Mouse (Mus musculus): Measurements from ENCODE around the gene Adamts8. TPM values are rescaled to one million over a fixed set of nuclear protein-coding genes. Genes with fewer than 3 reads are reported as not detected.

Gene Adamts8
- total RNA-seq (2014; rRNA removed) (2.5 and 3.3 TPM in 2 replicates), polyA plus RNA-seq (2015; fragmentation: Nextera tagmentation; extraction: Ambion mirVana) (1.7 and 1.8 TPM in 2 replicates)

DNA sequence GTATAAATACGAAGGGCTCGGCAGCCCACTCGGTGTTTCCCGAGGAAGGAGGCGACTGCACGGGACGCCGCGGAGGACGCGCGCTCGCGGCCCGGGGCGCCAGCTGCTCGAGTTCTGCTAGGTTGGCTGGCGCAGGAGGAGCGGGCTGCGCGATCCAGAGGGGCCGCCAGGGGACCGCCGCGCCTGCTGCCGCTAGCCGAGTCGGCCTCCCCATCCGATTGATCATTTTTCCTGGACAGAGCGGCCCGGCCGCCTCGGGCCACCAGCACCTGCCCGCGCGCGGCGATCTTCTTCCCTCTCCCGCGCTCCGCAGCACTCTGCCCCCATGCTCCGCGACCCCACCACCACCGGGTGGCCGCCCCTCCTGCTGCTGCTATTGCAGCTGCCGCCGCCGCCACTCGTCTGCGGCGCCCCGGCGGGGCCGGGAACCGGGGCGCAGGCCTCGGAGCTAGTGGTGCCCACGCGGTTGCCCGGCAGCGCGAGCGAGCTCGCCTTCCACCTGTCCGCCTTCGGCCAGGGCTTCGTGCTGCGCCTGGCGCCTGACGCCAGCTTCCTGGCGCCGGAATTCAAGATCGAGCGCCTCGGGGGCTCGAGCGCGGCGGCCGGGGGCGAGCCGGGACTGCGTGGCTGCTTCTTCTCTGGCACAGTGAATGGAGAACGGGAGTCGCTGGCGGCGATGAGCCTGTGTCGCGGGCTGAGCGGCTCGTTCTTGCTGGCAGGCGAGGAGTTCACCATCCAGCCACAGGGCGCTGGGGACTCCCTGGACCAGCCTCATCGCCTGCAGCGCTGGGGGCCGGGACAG, at the start of gene Adamts8:
Gene Adamts8, plus strand, starts transcription at position 51 of the 802 bp plus-strand sequence.
- ATAC-seq: peak; percentile 73
- Histone ChIP-seq H3K4me3 (ENCODE audit: low read length) (peak within 1 kb of the TSS; percentile 59), H3K27ac (no peak within 1 kb of the TSS), H3K9ac (replicated peaks; ENCODE audit: low read length) (peak within 1 kb of the TSS; percentile 65), H3K9me3 (ENCODE audit: low read length) (no peaks in the 10 kb centered on the region), H3K36me3 (ENCODE audit: insufficient read depth, low read length) (no peaks in the 10 kb centered on the region), H3K4me2 (ENCODE audit: low read depth, low read length) (peak within 1 kb of the TSS; percentile 90), H3K4me1 (ENCODE audit: insufficient read depth, low read length) (peaks cover 4% of the 10 kb centered on the region; the same call in 1 of the 2 replicates), H3K27me3 (ENCODE audit: insufficient read depth, low read length) (no peaks in the 10 kb centered on the region; the same call in none of the 2 replicates)
- under 1% methylated on average over 92 of the region's 96 CpGs for WGBS
- DNase-seq (ENCODE audit: low spot score): peak; percentile 70
- TF ChIP-seq CTCF (IDR thresholded peaks at IDR 0.05; ENCODE audit: low read depth): peak; percentile 43

DNA sequence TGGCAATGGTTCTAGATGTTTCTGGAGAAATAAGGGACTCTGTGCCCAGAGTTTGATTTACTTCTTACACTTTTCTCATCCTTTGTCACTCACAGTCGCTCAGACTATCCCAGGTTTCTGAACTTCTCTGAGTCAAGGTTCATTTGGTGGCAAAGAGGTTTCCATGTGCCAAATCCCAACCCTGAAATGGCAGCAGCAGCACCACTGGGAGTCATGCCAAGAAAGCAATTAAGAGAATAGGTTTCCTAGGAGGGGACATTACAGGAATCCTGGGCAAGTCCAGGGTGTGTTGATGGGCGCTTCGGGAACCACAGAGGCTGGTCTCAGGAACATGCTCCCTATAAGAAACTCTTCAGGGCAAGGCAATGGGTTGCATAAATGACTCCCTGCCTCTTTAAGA, 46.7 kb upstream of the Adamts8 start:
- Histone ChIP-seq H3K9me3 (ENCODE audit: low read length) (no peaks in the 10 kb centered on the region), H3K27ac (no peak overlapping the region), H3K36me3 (ENCODE audit: insufficient read depth, low read length) (no peaks in the 10 kb centered on the region), H3K4me1 (ENCODE audit: insufficient read depth, low read length) (peaks cover 3% of the 10 kb centered on the region; the same call in 1 of the 2 replicates), H3K4me3 (ENCODE audit: low read length) (no peak overlapping the region), H3K9ac (replicated peaks; ENCODE audit: low read length) (no peak overlapping the region), H3K4me2 (ENCODE audit: low read depth, low read length) (no peak overlapping the region), H3K27me3 (ENCODE audit: insufficient read depth, low read length) (no peaks in the 10 kb centered on the region)
- DNase-seq (ENCODE audit: low spot score): peak; percentile 47
- ATAC-seq: no peak
- TF ChIP-seq CTCF (IDR thresholded peaks at IDR 0.05; ENCODE audit: low read depth): no peak
- 39% methylated on average over 3 of the region's 3 CpGs for WGBS

DNA sequence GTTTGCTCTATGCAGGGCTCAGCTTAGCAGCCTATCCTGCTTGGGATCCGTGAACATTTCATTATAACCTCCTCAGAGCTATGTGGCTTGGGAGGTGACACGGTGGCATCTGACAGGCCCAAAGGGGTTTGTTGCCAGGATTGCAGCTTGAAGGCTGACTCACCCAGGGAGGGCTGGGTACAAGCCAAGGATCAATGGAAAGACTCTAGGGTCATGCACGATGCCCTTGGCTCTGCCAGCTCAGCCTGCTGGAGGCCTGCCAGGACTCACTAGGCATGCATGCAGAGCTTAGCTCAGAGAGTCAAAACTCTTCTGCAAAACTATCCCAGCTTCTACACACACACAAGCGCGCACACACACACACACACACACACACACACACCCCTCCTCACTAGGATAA, 45.6 kb upstream of the Adamts8 start:
- Histone ChIP-seq H3K27ac (no peak overlapping the region), H3K27me3 (ENCODE audit: insufficient read depth, low read length) (no peaks in the 10 kb centered on the region), H3K4me2 (ENCODE audit: low read depth, low read length) (no peak overlapping the region), H3K4me3 (ENCODE audit: low read length) (no peak overlapping the region), H3K4me1 (ENCODE audit: insufficient read depth, low read length) (peaks cover 3% of the 10 kb centered on the region; the same call in 1 of the 2 replicates), H3K9ac (replicated peaks; ENCODE audit: low read length) (no peak overlapping the region), H3K9me3 (ENCODE audit: low read length) (no peaks in the 10 kb centered on the region), H3K36me3 (ENCODE audit: insufficient read depth, low read length) (peaks cover 8% of the 10 kb centered on the region; the same call in 1 of the 2 replicates)
- peak; percentile 79 for DNase-seq (ENCODE audit: low spot score)
- WGBS: 31% methylated on average over 5 of the region's 5 CpGs
- no peak for TF ChIP-seq CTCF (IDR thresholded peaks at IDR 0.05; ENCODE audit: low read depth)
- ATAC-seq: peak; percentile 51; the same call in 1 of the 2 replicates

DNA sequence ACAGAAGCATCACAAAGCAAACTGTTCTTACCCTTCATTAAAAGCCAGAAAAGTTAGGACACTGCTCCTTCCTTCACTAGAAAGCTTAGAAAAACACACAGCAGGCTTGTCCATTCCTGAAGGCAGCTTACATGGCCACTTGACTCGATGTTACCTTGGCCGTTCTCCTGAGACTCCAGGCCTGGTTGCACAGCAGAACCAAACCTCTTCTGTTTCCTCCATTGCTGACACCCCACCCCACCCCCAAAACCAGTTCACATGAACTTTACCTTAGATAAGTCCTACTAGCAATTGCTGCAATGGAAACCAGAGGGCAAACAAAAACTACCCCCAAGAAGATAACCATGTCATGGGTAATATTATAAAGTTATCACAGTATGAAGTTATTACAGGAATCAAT, 45.2 kb upstream of the Adamts8 start:
- H3K4me1 ChIP-seq (ENCODE audit: insufficient read depth, low read length): peaks cover 3% of the 10 kb centered on the region; the same call in 1 of the 2 replicates
- 48% methylated on average over 2 of the region's 2 CpGs for WGBS
- no peaks in the 10 kb centered on the region for H3K27me3 ChIP-seq (ENCODE audit: insufficient read depth, low read length)
- no peak overlapping the region for H3K4me2 ChIP-seq (ENCODE audit: low read depth, low read length)
- DNase-seq (ENCODE audit: low spot score): no peak
- no peak for TF ChIP-seq CTCF (IDR thresholded peaks at IDR 0.05; ENCODE audit: low read depth)
- H3K4me3 ChIP-seq (ENCODE audit: low read length): no peak overlapping the region
- no peak for ATAC-seq
- no peaks in the 10 kb centered on the region for H3K9me3 ChIP-seq (ENCODE audit: low read length)
- peaks cover 10% of the 10 kb centered on the region; the same call in 1 of the 2 replicates for H3K36me3 ChIP-seq (ENCODE audit: insufficient read depth, low read length)
- no peak overlapping the region for H3K27ac ChIP-seq
- no peak overlapping the region for H3K9ac ChIP-seq (replicated peaks; ENCODE audit: low read length)

DNA sequence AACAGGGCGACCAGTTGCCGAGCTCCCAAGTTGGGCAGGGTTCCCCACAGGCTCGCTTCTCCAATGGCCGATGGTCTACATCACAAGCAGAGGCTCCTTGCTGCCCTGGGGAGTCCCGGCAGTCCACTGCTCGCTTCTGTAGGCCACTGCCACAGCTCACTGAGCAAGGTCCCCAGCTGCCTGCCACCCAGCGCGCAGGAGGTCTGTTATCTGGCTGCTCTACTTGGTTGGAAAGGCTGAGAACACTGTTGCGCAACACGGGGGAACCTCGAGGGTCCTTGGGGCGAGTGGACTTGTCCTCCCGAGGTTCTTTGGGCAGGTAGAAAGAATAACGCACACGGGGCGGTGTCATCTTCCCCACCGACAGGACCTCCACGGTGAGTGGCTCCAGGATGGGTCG, 40.2 kb upstream of the Adamts8 start:
- no peak for ATAC-seq
- 94% methylated on average over 19 of the region's 19 CpGs for WGBS
- H3K4me3 ChIP-seq (ENCODE audit: low read length): no peak overlapping the region
- no peak overlapping the region for H3K27ac ChIP-seq
- no peaks in the 10 kb centered on the region for H3K9me3 ChIP-seq (ENCODE audit: low read length)
- peaks cover 16% of the 10 kb centered on the region for H3K36me3 ChIP-seq (ENCODE audit: insufficient read depth, low read length)
- H3K9ac ChIP-seq (replicated peaks; ENCODE audit: low read length): no peak overlapping the region
- no peak for TF ChIP-seq CTCF (IDR thresholded peaks at IDR 0.05; ENCODE audit: low read depth)
- H3K4me2 ChIP-seq (ENCODE audit: low read depth, low read length): no peak overlapping the region
- DNase-seq (ENCODE audit: low spot score): no peak
- no peaks in the 10 kb centered on the region for H3K4me1 ChIP-seq (ENCODE audit: insufficient read depth, low read length)
- H3K27me3 ChIP-seq (ENCODE audit: insufficient read depth, low read length): no peaks in the 10 kb centered on the region

DNA sequence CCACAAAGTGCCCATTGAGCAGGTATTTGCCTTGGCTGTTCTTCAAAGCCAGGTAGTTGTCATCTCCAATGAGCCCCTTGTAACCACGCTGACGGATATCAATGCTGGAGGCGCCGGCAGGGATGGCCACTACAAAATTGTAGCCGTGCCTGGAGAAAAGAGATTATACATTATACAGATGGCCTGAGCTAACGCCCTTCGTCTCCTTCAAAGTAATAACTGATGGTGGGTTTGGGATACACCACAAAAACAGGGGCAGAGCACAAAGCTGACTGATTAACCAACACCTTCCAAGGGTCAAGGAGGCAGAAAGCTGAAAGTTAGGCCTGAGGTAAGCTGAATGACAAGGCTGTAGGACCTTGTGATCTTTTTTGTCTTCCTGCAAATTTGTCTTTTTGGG, 39.7 kb upstream of the Adamts8 start:
- H3K4me3 ChIP-seq (ENCODE audit: low read length): no peak overlapping the region
- ATAC-seq (no peak), DNase-seq (ENCODE audit: low spot score) (no peak)
- no peak for TF ChIP-seq CTCF (IDR thresholded peaks at IDR 0.05; ENCODE audit: low read depth)
- H3K4me2 ChIP-seq (ENCODE audit: low read depth, low read length): no peak overlapping the region
- H3K27ac ChIP-seq: no peak overlapping the region
- H3K9me3 ChIP-seq (ENCODE audit: low read length): no peaks in the 10 kb centered on the region
- 94% methylated on average over 7 of the region's 7 CpGs for WGBS
- H3K36me3 ChIP-seq (ENCODE audit: insufficient read depth, low read length): peaks cover 16% of the 10 kb centered on the region
- no peaks in the 10 kb centered on the region for H3K4me1 ChIP-seq (ENCODE audit: insufficient read depth, low read length)
- no peak overlapping the region for H3K9ac ChIP-seq (replicated peaks; ENCODE audit: low read length)
- H3K27me3 ChIP-seq (ENCODE audit: insufficient read depth, low read length): no peaks in the 10 kb centered on the region

DNA sequence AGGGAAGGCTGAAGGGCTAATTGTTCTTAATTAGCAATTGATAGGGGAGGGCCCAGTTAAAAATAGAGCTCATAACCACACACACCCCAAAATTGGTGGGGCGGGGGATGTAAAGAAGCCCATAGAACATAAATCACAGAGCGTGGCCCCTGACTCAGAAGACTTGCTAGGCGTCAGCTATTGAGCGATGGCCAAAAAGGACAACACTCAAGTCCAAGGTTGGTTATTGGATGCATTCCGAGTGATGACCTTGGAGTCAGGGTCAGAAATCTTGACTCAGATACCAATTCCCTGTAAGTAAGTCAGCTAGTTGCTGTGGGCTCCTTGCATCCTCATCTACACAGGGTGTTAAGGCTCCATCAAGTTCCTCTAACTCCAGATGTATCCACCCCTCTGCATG, 39.1 kb upstream of the Adamts8 start:
- H3K4me3 ChIP-seq (ENCODE audit: low read length): no peak overlapping the region
- no peaks in the 10 kb centered on the region for H3K4me1 ChIP-seq (ENCODE audit: insufficient read depth, low read length)
- H3K27me3 ChIP-seq (ENCODE audit: insufficient read depth, low read length): no peaks in the 10 kb centered on the region
- H3K27ac ChIP-seq: no peak overlapping the region
- H3K9ac ChIP-seq (replicated peaks; ENCODE audit: low read length): no peak overlapping the region
- 93% methylated on average over 5 of the region's 5 CpGs for WGBS
- H3K9me3 ChIP-seq (ENCODE audit: low read length): no peaks in the 10 kb centered on the region
- H3K36me3 ChIP-seq (ENCODE audit: insufficient read depth, low read length): peaks cover 16% of the 10 kb centered on the region
- DNase-seq (ENCODE audit: low spot score) (no peak), ATAC-seq (no peak)
- no peak for TF ChIP-seq CTCF (IDR thresholded peaks at IDR 0.05; ENCODE audit: low read depth)
- H3K4me2 ChIP-seq (ENCODE audit: low read depth, low read length): no peak overlapping the region

Data from hindbrain, postnatal 0 days (tissue).